Mouse (Mus musculus): ENCODE results near the gene Tyms. TPM values are rescaled to one million over a fixed set of nuclear protein-coding genes. Genes with fewer than 3 reads are reported as not detected.

Gene Tyms
- polyA plus RNA-seq, 1 experiment = 94.5 TPM

DNA sequence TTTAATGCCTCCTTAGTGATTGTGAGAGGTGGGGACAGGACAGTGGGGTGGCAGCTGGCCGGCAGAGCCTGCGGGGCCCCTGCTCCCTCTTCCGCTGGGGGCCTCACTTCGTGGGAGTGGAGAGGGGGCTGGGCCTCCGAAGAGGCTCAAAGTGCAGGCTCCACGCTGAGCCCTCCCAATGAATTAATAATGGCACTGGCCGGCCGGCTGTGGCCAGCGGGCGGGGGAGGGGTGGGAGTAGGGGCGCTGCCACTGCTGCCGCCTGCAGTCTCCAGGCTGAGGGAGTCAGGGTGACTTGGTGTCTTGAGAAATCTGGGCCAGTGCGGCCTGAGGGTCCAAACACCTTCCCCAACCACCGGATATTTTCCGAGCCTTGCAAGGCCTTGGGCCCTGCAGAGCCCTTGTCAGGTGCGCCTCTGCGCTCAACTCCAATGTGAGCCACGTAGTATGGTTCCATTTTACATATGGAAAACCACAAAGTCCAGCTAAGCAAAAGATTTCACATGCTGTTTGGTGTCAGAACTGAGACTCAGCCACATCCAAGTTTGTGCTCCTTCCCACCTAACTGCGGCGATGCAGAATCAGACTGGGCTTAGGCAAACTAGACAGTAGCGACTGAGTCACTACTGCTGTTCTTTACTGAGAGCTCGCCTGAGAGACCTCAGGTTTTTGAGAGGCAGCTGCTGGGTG, 37.1 kb upstream of the Tyms start:
- H3K4me1 ChIP-seq (ENCODE audit: control insufficient read depth, insufficient read depth, low read length) = peaks cover 2% of the 10 kb centered on the region
- H3K4me3 ChIP-seq (ENCODE audit: low read depth, low read length) = peak overlapping the region; percentile 25
- H3K27ac ChIP-seq (ENCODE audit: insufficient read depth, low read length) = no peak overlapping the region
- no peak overlapping the region for H3K9ac ChIP-seq (ENCODE audit: low read depth, poor library complexity, severe bottlenecking)
- peaks cover 7% of the 10 kb centered on the region for H3K27me3 ChIP-seq (ENCODE audit: control insufficient read depth, insufficient read depth, low read length, poor library complexity, severe bottlenecking)
- H3K36me3 ChIP-seq (ENCODE audit: control insufficient read depth, insufficient read depth, low read length, poor library complexity, severe bottlenecking) = no peaks in the 10 kb centered on the region
- no peaks in the 10 kb centered on the region for H3K9me3 ChIP-seq (replicated peaks; ENCODE audit: control insufficient read depth, insufficient read depth, low read length, poor library complexity, severe bottlenecking)
- TF ChIP-seq CTCF (IDR thresholded peaks at IDR 0.05; ENCODE audit: low read depth, low read length) (no peak), POLR2A (IDR thresholded peaks at IDR 0.05; ENCODE audit: insufficient read depth, low read length) (no peak), EP300 (IDR thresholded peaks at IDR 0.05; ENCODE audit: insufficient read depth, low read depth, low read length) (no peak)

DNA sequence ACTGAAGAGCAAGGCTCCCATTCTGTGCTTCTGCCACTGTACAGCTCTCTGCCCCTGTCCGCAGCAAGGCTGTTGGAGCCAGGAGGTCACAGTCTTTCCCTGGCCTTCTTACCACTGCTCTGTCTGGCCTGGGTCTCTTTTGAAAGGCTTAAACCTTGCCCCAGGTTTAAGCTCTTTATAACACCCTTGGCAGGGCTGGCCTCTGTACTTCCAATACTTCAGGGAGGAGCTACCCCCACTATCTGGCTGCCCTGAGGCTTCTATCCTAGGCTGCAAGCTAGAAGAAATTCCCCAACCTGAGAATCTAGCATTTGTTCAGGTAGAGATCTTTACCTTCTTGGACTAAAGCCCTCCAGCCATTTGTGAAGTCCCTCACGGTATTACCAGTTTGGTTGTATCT, 36.5 kb upstream of the Tyms start:
- Histone ChIP-seq H3K9ac (ENCODE audit: low read depth, poor library complexity, severe bottlenecking) (no peak overlapping the region), H3K4me3 (ENCODE audit: low read depth, low read length) (no peak overlapping the region), H3K27ac (ENCODE audit: insufficient read depth, low read length) (no peak overlapping the region), H3K4me1 (ENCODE audit: control insufficient read depth, insufficient read depth, low read length) (peaks cover 2% of the 10 kb centered on the region), H3K36me3 (ENCODE audit: control insufficient read depth, insufficient read depth, low read length, poor library complexity, severe bottlenecking) (no peaks in the 10 kb centered on the region), H3K9me3 (replicated peaks; ENCODE audit: control insufficient read depth, insufficient read depth, low read length, poor library complexity, severe bottlenecking) (no peaks in the 10 kb centered on the region), H3K27me3 (ENCODE audit: control insufficient read depth, insufficient read depth, low read length, poor library complexity, severe bottlenecking) (peaks cover 10% of the 10 kb centered on the region)
- TF ChIP-seq EP300 (IDR thresholded peaks at IDR 0.05; ENCODE audit: insufficient read depth, low read depth, low read length) (no peak), CTCF (IDR thresholded peaks at IDR 0.05; ENCODE audit: low read depth, low read length) (no peak), POLR2A (IDR thresholded peaks at IDR 0.05; ENCODE audit: insufficient read depth, low read length) (no peak)

DNA sequence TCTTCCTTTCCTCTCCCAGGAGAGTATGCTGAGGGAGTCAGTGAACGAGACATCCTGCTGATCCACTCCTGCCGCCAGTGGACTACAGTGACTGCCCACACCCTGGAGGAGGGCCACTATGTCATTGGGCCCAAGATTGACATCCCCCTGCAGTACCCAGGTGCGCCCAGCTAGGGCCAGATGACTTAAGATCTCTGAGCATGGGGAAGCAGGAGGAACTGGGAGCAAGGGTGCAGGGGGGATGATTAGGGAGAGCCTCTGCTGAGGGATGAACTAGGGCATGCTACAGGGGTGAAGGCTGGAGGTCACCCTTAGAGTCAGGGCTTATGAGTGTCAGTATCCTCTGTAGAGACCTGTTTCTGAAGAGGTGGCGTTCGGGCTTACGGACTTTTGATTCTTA, 34.8 kb upstream of the Tyms start:
- no peak for TF ChIP-seq EP300 (IDR thresholded peaks at IDR 0.05; ENCODE audit: insufficient read depth, low read depth, low read length)
- Histone ChIP-seq H3K27ac (ENCODE audit: insufficient read depth, low read length) (no peak overlapping the region), H3K9me3 (replicated peaks; ENCODE audit: control insufficient read depth, insufficient read depth, low read length, poor library complexity, severe bottlenecking) (no peaks in the 10 kb centered on the region), H3K4me1 (ENCODE audit: control insufficient read depth, insufficient read depth, low read length) (peaks cover 2% of the 10 kb centered on the region), H3K9ac (ENCODE audit: low read depth, poor library complexity, severe bottlenecking) (no peak overlapping the region), H3K27me3 (ENCODE audit: control insufficient read depth, insufficient read depth, low read length, poor library complexity, severe bottlenecking) (peaks cover 10% of the 10 kb centered on the region), H3K36me3 (ENCODE audit: control insufficient read depth, insufficient read depth, low read length, poor library complexity, severe bottlenecking) (no peaks in the 10 kb centered on the region), H3K4me3 (ENCODE audit: low read depth, low read length) (no peak overlapping the region)

DNA sequence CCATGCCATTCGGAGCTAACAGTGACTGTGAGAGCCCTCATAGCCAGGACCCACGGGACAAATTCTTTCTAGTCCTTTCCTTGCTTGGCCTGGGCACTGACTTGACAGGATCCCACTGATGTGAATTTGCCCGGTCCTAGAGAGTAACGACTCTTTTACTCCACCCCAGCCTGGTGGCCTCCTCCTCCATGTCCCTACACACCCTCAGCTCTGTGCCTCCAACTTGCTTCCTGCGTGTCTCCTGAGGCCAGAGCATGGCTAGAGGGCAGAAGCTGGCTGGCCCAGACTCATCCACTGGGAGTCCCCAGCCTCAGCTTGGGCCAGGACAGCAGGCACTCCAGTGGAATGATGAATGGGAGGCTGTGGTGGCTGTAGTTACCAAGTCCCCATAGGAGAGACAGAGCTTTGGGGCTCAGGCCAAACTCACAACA, 34.2 kb upstream of the Tyms start:
- Histone ChIP-seq H3K9ac (ENCODE audit: low read depth, poor library complexity, severe bottlenecking) (no peak overlapping the region), H3K4me3 (ENCODE audit: low read depth, low read length) (no peak overlapping the region), H3K36me3 (ENCODE audit: control insufficient read depth, insufficient read depth, low read length, poor library complexity, severe bottlenecking) (no peaks in the 10 kb centered on the region), H3K9me3 (replicated peaks; ENCODE audit: control insufficient read depth, insufficient read depth, low read length, poor library complexity, severe bottlenecking) (no peaks in the 10 kb centered on the region), H3K27ac (ENCODE audit: insufficient read depth, low read length) (no peak overlapping the region), H3K4me1 (ENCODE audit: control insufficient read depth, insufficient read depth, low read length) (peaks cover 2% of the 10 kb centered on the region), H3K27me3 (ENCODE audit: control insufficient read depth, insufficient read depth, low read length, poor library complexity, severe bottlenecking) (peaks cover 10% of the 10 kb centered on the region)
- no peak for TF ChIP-seq POLR2A (IDR thresholded peaks at IDR 0.05; ENCODE audit: insufficient read depth, low read length)
- no peak for TF ChIP-seq CTCF (IDR thresholded peaks at IDR 0.05; ENCODE audit: low read depth, low read length)
- TF ChIP-seq EP300 (IDR thresholded peaks at IDR 0.05; ENCODE audit: insufficient read depth, low read depth, low read length) = no peak

DNA sequence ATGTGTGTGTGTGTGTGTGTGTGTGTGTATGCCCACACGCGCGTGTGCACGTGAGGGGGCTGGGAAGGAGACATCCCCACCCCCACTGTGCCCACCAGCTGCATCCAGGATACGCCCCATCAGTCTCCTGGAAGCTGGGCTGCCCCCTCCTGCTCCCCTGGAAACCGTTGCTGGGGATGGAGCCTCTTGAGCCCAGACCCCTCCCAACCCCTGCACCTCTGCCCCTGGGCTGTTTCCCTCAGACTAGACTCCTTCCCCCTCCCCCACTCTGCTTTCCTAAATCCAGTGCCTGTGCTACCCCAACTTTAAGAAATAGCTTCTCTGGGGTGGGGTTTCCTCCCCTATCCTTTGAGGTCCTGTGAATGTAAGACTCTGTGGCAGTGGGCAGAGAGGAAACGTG, 33.8 kb upstream of the Tyms start:
- Histone ChIP-seq H3K27me3 (ENCODE audit: control insufficient read depth, insufficient read depth, low read length, poor library complexity, severe bottlenecking) (peaks cover 10% of the 10 kb centered on the region), H3K4me3 (ENCODE audit: low read depth, low read length) (no peak overlapping the region), H3K9me3 (replicated peaks; ENCODE audit: control insufficient read depth, insufficient read depth, low read length, poor library complexity, severe bottlenecking) (no peaks in the 10 kb centered on the region), H3K4me1 (ENCODE audit: control insufficient read depth, insufficient read depth, low read length) (peaks cover 2% of the 10 kb centered on the region), H3K27ac (ENCODE audit: insufficient read depth, low read length) (no peak overlapping the region), H3K9ac (ENCODE audit: low read depth, poor library complexity, severe bottlenecking) (no peak overlapping the region), H3K36me3 (ENCODE audit: control insufficient read depth, insufficient read depth, low read length, poor library complexity, severe bottlenecking) (no peaks in the 10 kb centered on the region)
- TF ChIP-seq EP300 (IDR thresholded peaks at IDR 0.05; ENCODE audit: insufficient read depth, low read depth, low read length) = no peak
- TF ChIP-seq CTCF (IDR thresholded peaks at IDR 0.05; ENCODE audit: low read depth, low read length) = no peak
- no peak for TF ChIP-seq POLR2A (IDR thresholded peaks at IDR 0.05; ENCODE audit: insufficient read depth, low read length)

DNA sequence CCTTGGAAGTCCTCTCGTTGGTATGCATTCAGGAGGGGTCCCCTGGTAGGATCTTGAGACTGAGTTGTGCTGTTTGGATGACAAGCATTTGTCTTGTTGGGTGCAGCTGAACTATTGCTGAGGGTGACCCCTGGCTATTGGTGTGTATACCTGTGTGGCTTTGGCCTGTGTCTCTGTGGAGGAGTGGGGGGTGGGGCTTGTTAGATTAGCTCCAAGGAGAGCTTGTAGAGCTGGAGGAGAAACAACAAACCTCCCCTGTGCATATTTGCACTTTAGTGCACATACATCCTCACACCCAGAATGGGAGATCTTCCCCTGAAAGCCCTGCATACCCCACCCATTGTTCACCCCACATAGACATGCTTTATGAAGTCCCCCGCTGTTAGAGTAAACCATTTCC, 33.3 kb upstream of the Tyms start:
- no peak overlapping the region for H3K4me3 ChIP-seq (ENCODE audit: low read depth, low read length)
- H3K27ac ChIP-seq (ENCODE audit: insufficient read depth, low read length) = no peak overlapping the region
- peaks cover 10% of the 10 kb centered on the region for H3K27me3 ChIP-seq (ENCODE audit: control insufficient read depth, insufficient read depth, low read length, poor library complexity, severe bottlenecking)
- no peaks in the 10 kb centered on the region for H3K36me3 ChIP-seq (ENCODE audit: control insufficient read depth, insufficient read depth, low read length, poor library complexity, severe bottlenecking)
- H3K9me3 ChIP-seq (replicated peaks; ENCODE audit: control insufficient read depth, insufficient read depth, low read length, poor library complexity, severe bottlenecking) = no peaks in the 10 kb centered on the region
- TF ChIP-seq EP300 (IDR thresholded peaks at IDR 0.05; ENCODE audit: insufficient read depth, low read depth, low read length) (no peak), CTCF (IDR thresholded peaks at IDR 0.05; ENCODE audit: low read depth, low read length) (no peak), POLR2A (IDR thresholded peaks at IDR 0.05; ENCODE audit: insufficient read depth, low read length) (no peak)
- no peak overlapping the region for H3K9ac ChIP-seq (ENCODE audit: low read depth, poor library complexity, severe bottlenecking)
- peaks cover 2% of the 10 kb centered on the region for H3K4me1 ChIP-seq (ENCODE audit: control insufficient read depth, insufficient read depth, low read length)
